Mouse (Mus musculus): Measurements from ENCODE around the gene Gm11213.

Gene Gm11213

GRCm38 (mm10) chr4:63589987-63590386, 15.1 kb downstream of the Gm11213 start:
- in situ Hi-C loops (cut with MboI; ENCODE audit: low pct_unique_long_range_greater_than_20kb in 1 of 2, low sequenced_read_pairs in 2 of 2, unreplicated experiment in 1 of 2), result no loop called here

- in situ Hi-C loops (cut with MboI; ENCODE audit: low pct_unique_long_range_greater_than_20kb in 1 of 2, low sequenced_read_pairs in 2 of 2, unreplicated experiment in 1 of 2), result no loop called here
Measured at GRCm38 (mm10) chr4:63586240-63586639, 18.8 kb downstream of the Gm11213 start.

GRCm38 (mm10) chr4:63585216-63585615, 19.8 kb downstream of the Gm11213 start:
- in situ Hi-C loops (cut with MboI; ENCODE audit: low pct_unique_long_range_greater_than_20kb in 1 of 2, low sequenced_read_pairs in 2 of 2, unreplicated experiment in 1 of 2), result no loop called here

GRCm38 (mm10) chr4:63582580-63582979, 22.5 kb downstream of the Gm11213 start:
- in situ Hi-C loops (cut with MboI; ENCODE audit: low pct_unique_long_range_greater_than_20kb in 1 of 2, low sequenced_read_pairs in 2 of 2, unreplicated experiment in 1 of 2), result no loop called here

DNA sequence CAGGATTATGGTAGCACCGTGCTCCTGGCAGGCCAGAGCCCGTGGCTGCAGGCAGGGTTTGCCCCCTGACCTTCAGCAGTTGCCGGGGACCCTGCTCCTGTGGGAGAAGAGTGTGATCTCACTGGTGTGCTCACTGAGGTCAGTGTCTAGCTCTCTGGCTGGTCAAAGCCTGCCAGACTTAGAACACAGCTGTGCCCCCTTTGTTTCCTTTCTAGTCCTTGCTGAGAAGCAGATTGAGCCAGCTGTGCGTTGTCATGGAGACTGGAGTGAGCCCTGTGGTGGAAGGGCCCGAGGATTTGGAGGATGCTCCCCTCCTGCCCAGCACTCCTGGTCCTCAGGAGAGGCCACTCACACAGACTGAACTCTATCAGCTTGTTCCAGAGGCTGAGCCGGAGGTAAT, 25.0 kb downstream of the Gm11213 start:
- in situ Hi-C loops (cut with MboI; ENCODE audit: low pct_unique_long_range_greater_than_20kb in 1 of 2, low sequenced_read_pairs in 2 of 2, unreplicated experiment in 1 of 2), result no loop called here

GRCm38 (mm10) chr4:63579649-63580048, 25.4 kb downstream of the Gm11213 start:
- in situ Hi-C loops (cut with MboI; ENCODE audit: low pct_unique_long_range_greater_than_20kb in 1 of 2, low sequenced_read_pairs in 2 of 2, unreplicated experiment in 1 of 2), result no loop called here

DNA sequence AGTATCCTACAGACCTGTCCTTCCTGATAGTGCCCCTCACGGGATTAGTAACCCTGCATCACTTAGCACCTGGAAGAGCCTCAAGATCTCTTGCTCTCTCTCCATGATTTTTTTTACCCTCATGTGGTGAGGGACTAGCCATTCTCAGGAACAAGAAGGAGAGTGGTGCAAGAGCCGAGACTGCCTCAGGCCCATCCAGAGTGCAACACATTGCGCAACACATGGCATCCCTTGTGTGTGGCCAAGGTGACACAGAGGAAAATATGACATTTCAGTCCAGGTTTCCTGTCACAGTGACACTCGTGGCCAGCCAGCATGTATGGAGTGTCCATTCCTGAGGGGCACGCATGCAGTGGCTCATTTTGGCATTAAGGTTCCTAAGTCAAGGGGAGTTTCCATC, 32.4 kb downstream of the Gm11213 start:
- in situ Hi-C loops (cut with MboI; ENCODE audit: low pct_unique_long_range_greater_than_20kb in 1 of 2, low sequenced_read_pairs in 2 of 2, unreplicated experiment in 1 of 2), result no loop called here

- in situ Hi-C loops (cut with MboI; ENCODE audit: low pct_unique_long_range_greater_than_20kb in 1 of 2, low sequenced_read_pairs in 2 of 2, unreplicated experiment in 1 of 2), result no loop called here
Measured at GRCm38 (mm10) chr4:63570208-63570781, 34.8 kb downstream of the Gm11213 start.

DNA sequence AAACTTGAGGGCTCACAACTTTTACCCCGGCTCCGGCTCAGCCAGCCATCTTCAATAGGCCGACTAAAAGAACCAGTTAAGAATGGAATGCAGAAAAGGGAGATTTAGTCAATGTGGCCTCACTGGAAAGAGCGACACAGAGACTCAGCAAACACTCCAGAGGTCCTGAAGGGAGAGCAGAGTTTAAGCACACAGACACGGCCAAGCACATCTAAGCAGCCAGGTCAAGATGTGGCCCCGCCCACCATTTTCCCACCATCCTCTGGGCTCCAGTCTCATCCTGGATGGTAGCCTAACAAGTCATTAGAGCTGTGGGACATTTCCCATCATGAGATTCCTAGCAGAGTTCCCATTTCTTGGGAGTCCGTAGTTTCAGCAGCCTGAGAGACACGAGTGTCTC, 35.7 kb downstream of the Gm11213 start:
- in situ Hi-C loops (cut with MboI; ENCODE audit: low pct_unique_long_range_greater_than_20kb in 1 of 2, low sequenced_read_pairs in 2 of 2, unreplicated experiment in 1 of 2), result no loop called here

- in situ Hi-C loops (cut with MboI; ENCODE audit: low pct_unique_long_range_greater_than_20kb in 1 of 2, low sequenced_read_pairs in 2 of 2, unreplicated experiment in 1 of 2), result no loop called here
Measured at GRCm38 (mm10) chr4:63567712-63568390, 37.2 kb downstream of the Gm11213 start.

GRCm38 (mm10) chr4:63562742-63563141, 42.3 kb downstream of the Gm11213 start:
- in situ Hi-C loops (cut with MboI; ENCODE audit: low pct_unique_long_range_greater_than_20kb in 1 of 2, low sequenced_read_pairs in 2 of 2, unreplicated experiment in 1 of 2), result no loop called here

DNA sequence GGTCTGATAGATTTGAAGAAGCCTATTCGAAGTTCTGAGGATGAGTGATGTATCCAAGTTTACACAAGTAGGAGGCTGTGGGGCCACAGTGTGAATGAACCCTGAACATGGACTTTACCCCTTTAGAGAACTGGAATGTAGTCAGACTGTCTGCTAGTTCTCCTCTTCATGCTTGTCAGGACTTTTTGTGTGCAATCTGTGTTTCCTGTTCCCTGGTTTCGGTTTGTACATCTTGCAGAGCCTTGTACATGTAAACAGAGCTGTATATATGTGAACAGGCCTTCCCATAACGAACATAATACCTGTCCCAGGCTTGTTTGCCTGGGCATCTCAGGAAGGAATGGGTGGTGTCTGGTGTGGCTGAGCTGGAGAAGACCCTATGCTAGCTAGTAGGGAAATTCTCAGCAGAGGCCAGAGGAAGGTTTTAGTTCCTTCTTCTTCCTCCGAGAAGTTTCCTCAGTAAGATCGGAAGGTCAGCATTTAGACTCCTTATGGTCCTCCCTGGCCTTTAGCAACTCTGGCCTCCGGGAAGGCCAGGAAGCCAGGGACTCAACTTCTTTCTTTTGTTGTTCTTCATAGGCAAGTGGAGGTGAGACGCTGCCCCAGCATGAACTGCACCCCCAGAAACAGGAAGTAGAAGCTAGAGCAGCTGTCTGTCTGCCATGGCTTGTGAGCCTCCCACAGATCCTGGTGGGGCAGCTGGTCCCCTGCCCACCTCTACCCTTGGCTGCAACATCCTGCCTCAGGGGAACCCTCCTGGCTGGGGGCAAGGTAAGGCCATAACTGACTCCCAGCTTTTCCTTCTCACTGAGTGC, 43.0 kb downstream of the Gm11213 start:
- in situ Hi-C loops (cut with MboI; ENCODE audit: low pct_unique_long_range_greater_than_20kb in 1 of 2, low sequenced_read_pairs in 2 of 2, unreplicated experiment in 1 of 2), result no loop called here

DNA sequence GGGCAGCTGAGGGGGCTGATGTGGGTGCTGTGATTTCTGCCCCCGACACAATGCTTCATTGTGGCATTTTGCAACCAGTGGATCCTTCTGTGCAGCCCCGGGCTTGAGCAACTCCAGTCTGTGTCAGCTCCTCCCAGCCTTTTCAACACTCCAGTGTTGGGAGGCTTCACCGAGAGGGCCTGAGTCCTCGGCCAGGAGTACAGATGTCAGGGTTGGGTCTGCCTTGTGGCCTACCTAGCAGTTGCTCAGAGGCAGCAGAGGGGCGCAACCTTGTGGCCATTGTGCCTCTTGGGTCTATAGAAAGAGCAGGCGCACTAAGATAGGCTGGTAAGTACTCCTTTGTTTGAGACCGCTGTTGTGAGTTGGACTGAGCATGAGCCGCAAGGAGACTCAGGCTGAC, 45.0 kb downstream of the Gm11213 start:
- in situ Hi-C loops (cut with MboI; ENCODE audit: low pct_unique_long_range_greater_than_20kb in 1 of 2, low sequenced_read_pairs in 2 of 2, unreplicated experiment in 1 of 2), result no loop called here

DNA sequence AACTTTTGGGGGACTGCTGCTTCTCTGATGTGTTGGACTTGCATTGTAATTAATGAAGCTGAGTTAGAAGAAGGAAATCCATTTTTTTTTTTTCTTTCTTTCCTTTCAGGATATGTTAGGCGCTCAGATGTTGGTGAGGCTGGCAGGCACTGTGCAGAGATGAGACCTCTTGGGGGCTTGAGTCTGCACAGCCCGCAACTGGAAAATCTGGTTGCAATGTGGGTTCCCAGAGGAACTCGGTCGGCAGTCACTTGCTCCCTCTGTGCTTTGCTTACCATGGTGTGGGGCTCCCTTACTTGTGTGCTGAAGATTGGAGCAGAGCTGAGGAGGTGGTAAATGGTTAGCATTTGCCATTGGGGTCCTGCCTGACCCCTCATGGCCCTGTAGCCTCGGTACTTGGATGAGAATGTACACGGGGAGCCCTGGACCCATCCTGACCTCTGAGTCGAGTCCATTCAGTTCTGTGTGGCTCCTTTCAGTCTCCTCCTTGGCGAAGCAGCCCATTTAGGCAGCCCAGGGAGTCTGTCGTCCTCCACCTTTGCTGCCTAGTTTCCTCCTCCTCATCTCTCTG, 45.8 kb downstream of the Gm11213 start:
- in situ Hi-C loops (cut with MboI; ENCODE audit: low pct_unique_long_range_greater_than_20kb in 1 of 2, low sequenced_read_pairs in 2 of 2, unreplicated experiment in 1 of 2), result no loop called here

GRCm38 (mm10) chr4:63558407-63559081, 46.5 kb downstream of the Gm11213 start, which contains the start of gene Tmem268:
TSS of gene Tmem268 (plus strand) at chr4:63558781.
- in situ Hi-C loops (cut with MboI; ENCODE audit: low pct_unique_long_range_greater_than_20kb in 1 of 2, low sequenced_read_pairs in 2 of 2, unreplicated experiment in 1 of 2), result no loop called here

DNA sequence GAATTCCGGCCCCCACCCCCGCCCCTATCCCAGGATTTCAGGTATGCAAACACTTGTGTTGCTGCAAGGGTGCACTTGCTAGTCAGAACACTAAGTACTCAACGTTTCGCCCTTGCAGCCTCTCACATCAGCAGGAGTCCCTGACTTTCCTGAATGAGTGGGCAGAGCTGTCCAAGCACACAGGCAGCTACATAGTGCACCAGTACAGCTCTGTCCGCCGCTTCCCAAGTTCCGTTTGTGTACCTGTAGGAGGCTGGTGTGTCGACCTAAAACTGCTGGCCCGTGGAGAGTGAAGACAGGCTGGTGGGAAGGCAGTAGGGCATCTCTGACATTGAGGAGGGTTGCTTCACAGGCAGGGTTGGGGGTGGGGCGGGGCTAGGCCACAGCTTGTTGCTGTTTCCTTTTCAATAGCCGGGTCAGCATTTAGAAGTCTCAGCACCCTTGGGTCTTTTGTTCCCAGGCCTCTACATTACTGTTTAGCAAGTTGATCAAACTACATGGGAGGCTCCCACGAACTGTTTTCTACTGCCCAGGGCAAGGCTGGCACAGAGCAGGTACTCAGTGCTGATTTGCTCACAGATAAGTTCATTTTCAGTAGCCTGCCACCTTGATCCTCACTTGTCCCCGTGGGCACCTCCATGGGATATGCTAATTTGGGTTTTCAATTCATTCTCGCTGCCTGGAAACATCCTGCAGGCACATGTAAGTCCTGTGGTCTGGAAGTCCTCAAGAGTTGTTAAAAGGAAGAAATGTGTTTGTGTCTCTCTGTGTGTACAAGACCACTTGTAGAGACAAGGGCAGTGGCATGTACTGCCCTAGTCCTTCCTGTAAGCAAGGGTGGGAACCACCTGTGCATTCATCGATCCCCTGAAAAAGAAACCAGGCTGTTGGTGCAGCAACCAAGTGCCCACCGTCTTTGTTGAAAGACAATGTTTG, 47.7 kb downstream of the Gm11213 start:
- in situ Hi-C loops (cut with MboI; ENCODE audit: low pct_unique_long_range_greater_than_20kb in 1 of 2, low sequenced_read_pairs in 2 of 2, unreplicated experiment in 1 of 2), result no loop called here

- in situ Hi-C loops (cut with MboI; ENCODE audit: low pct_unique_long_range_greater_than_20kb in 1 of 2, low sequenced_read_pairs in 2 of 2, unreplicated experiment in 1 of 2), result no loop called here
Measured at GRCm38 (mm10) chr4:63556665-63557064, 48.4 kb downstream of the Gm11213 start.

GRCm38 (mm10) chr4:63555111-63555510, 50.0 kb downstream of the Gm11213 start:
- in situ Hi-C loops (cut with MboI; ENCODE audit: low pct_unique_long_range_greater_than_20kb in 1 of 2, low sequenced_read_pairs in 2 of 2, unreplicated experiment in 1 of 2), result no loop called here

Data from mouse embryonic stem cell (cell line).